Mouse (Mus musculus): Measurements from ENCODE around the gene 4921504E06Rik. TPM values are rescaled to one million over a fixed set of nuclear protein-coding genes. Genes with fewer than 3 reads are reported as not detected.

4921504E06Rik gene
- polyA plus RNA-seq, 1 experiment = not detected

- no peaks in the 10 kb centered on the region for H3K4me1 ChIP-seq (ENCODE audit: control insufficient read depth, insufficient read depth, low read length)
- TF ChIP-seq CTCF (IDR thresholded peaks at IDR 0.05; ENCODE audit: low read depth, low read length) = no peak
- no peak for TF ChIP-seq POLR2A (IDR thresholded peaks at IDR 0.05; ENCODE audit: borderline replicate concordance, low read depth, low read length)
- no peak overlapping the region for H3K27ac ChIP-seq (ENCODE audit: insufficient read depth, low read depth, low read length)
- no peak overlapping the region for H3K4me3 ChIP-seq (ENCODE audit: insufficient read depth, low read length)
Measured at GRCm38 (mm10) chr2:19430746-19431145, 123.0 kb downstream of the 4921504E06Rik start.

- Histone ChIP-seq H3K4me3 (ENCODE audit: insufficient read depth, low read length) (no peak overlapping the region), H3K27ac (ENCODE audit: insufficient read depth, low read depth, low read length) (no peak overlapping the region), H3K4me1 (ENCODE audit: control insufficient read depth, insufficient read depth, low read length) (no peaks in the 10 kb centered on the region)
- TF ChIP-seq POLR2A (IDR thresholded peaks at IDR 0.05; ENCODE audit: borderline replicate concordance, low read depth, low read length) (no peak), CTCF (IDR thresholded peaks at IDR 0.05; ENCODE audit: low read depth, low read length) (no peak)
Measured at GRCm38 (mm10) chr2:19429691-19430690, 123.7 kb downstream of the 4921504E06Rik start.

DNA sequence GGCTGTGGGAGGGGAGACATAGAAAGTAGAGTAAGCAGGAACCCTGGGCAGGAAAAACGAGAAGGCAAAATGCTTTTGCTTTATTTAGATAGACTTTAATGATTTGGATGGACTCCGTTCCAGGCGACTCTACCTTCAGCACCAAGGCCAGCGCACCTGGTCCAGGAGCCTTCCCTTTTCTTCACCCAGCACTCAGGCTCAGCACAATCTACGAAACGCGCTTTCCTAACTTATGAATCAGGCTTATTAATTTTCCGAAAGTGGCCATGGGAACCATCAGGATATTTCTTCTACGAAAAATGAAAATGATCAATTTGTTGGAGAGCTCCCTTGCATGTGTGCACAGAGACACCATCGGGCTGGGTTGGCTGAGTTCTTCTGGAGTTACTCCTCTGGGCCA is 124.7 kb downstream of the 4921504E06Rik start:
- no peak overlapping the region for H3K27ac ChIP-seq (ENCODE audit: insufficient read depth, low read depth, low read length)
- H3K4me1 ChIP-seq (ENCODE audit: control insufficient read depth, insufficient read depth, low read length) = no peaks in the 10 kb centered on the region
- no peak for TF ChIP-seq POLR2A (IDR thresholded peaks at IDR 0.05; ENCODE audit: borderline replicate concordance, low read depth, low read length)
- no peak for TF ChIP-seq CTCF (IDR thresholded peaks at IDR 0.05; ENCODE audit: low read depth, low read length)
- H3K4me3 ChIP-seq (ENCODE audit: insufficient read depth, low read length) = no peak overlapping the region

DNA sequence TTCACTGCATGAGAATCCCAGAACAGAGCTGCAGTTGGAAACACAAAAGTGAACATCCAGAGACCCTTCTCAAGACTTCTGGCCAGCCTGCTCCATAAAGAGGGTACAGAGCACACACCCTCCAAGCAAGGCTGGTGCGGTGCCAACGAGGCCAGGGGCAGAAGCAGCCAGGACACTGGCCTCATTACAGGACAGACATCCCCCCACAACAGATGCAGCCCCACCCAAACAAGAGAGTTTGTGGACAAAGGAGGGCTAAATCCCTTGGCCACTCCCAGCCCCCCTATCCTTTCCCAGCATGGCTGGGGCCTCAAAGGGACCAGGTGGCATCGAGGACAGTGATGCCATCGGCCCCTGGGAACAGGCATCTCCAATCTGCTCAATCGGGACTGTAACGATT is 130.6 kb downstream of the 4921504E06Rik start:
- TF ChIP-seq CTCF (IDR thresholded peaks at IDR 0.05; ENCODE audit: low read depth, low read length) (no peak), POLR2A (IDR thresholded peaks at IDR 0.05; ENCODE audit: borderline replicate concordance, low read depth, low read length) (no peak)
- Histone ChIP-seq H3K4me1 (ENCODE audit: control insufficient read depth, insufficient read depth, low read length) (no peaks in the 10 kb centered on the region), H3K27ac (ENCODE audit: insufficient read depth, low read depth, low read length) (no peak overlapping the region), H3K4me3 (ENCODE audit: insufficient read depth, low read length) (no peak overlapping the region)

DNA sequence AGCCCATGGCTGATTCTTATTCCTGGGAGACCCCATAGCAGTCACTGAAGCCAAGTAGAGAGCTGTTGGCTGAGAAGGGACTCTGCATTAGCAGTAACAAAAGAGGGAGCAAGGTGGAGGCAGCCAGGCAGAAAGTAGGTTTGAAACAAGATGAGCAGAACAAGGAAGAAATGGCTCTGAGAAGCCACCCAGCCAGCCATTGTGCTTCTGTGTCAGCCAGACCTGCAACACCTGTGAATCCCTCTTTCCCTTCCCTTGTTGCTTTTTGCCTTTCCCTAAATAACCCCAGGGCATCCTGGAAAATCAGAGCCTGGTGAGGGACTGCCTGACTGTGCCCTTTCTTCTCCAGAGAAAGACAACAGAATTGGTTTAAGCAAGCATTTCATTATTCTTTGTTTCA is 131.5 kb downstream of the 4921504E06Rik start:
- Histone ChIP-seq H3K27ac (ENCODE audit: insufficient read depth, low read depth, low read length) (no peak overlapping the region), H3K4me1 (ENCODE audit: control insufficient read depth, insufficient read depth, low read length) (no peaks in the 10 kb centered on the region), H3K4me3 (ENCODE audit: insufficient read depth, low read length) (no peak overlapping the region)
- TF ChIP-seq POLR2A (IDR thresholded peaks at IDR 0.05; ENCODE audit: borderline replicate concordance, low read depth, low read length) (no peak), CTCF (IDR thresholded peaks at IDR 0.05; ENCODE audit: low read depth, low read length) (no peak)

GRCm38 (mm10) chr2:19419686-19420345 is 133.9 kb downstream of the 4921504E06Rik start:
- no peak for TF ChIP-seq POLR2A (IDR thresholded peaks at IDR 0.05; ENCODE audit: borderline replicate concordance, low read depth, low read length)
- TF ChIP-seq CTCF (IDR thresholded peaks at IDR 0.05; ENCODE audit: low read depth, low read length) = no peak
- Histone ChIP-seq H3K4me3 (ENCODE audit: insufficient read depth, low read length) (no peak overlapping the region), H3K4me1 (ENCODE audit: control insufficient read depth, insufficient read depth, low read length) (no peaks in the 10 kb centered on the region), H3K27ac (ENCODE audit: insufficient read depth, low read depth, low read length) (no peak overlapping the region)

DNA sequence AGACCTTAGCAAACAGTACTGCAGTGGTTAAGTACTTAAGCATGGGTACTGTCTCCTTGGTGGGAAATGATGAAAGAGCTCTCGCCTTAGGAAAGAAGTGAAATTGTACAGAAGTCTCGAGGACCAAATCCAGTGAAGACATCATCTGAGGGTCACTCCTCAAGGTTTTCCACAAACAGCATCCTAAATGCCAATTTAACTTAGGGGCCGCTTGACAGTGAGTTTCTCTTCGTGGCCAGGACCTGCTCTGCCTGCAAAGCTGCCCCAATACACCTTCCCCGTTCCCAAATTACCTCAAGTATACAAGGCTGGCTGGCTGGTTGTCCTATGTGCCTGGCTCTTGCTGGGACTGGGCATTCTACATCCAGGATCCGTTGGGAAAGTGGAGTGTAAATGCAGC is 137.6 kb downstream of the 4921504E06Rik start:
- no peaks in the 10 kb centered on the region; the same call in 1 of the 2 replicates for H3K4me1 ChIP-seq (ENCODE audit: control insufficient read depth, insufficient read depth, low read length)
- TF ChIP-seq POLR2A (IDR thresholded peaks at IDR 0.05; ENCODE audit: borderline replicate concordance, low read depth, low read length) = no peak
- TF ChIP-seq CTCF (IDR thresholded peaks at IDR 0.05; ENCODE audit: low read depth, low read length) = no peak
- no peak overlapping the region for H3K27ac ChIP-seq (ENCODE audit: insufficient read depth, low read depth, low read length)
- no peak overlapping the region for H3K4me3 ChIP-seq (ENCODE audit: insufficient read depth, low read length)

DNA sequence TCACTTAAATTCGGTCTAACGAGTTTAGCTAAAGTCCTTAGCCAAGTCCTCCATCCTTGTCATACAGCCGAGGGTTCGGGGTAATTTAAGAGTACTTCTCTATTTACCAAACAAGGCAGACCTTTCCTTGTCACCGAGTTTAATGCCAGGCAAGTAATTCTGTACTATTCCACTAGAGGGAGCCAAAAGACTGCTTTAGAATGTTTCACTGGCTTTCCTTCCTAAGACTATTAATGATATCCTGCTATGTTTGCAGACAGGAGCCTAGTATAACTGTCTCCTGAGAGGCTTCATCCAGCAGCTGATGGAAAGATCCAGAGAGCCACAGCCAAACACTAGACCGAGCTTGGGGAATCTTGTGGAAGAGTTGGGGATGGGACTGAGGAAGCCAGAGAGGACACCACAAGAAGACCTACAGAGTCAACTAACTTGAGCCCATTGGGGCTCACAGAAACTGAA is 138.6 kb downstream of the 4921504E06Rik start:
- Histone ChIP-seq H3K4me1 (ENCODE audit: control insufficient read depth, insufficient read depth, low read length) (no peaks in the 10 kb centered on the region; the same call in 1 of the 2 replicates), H3K4me3 (ENCODE audit: insufficient read depth, low read length) (no peak overlapping the region), H3K27ac (ENCODE audit: insufficient read depth, low read depth, low read length) (no peak overlapping the region)
- TF ChIP-seq CTCF (IDR thresholded peaks at IDR 0.05; ENCODE audit: low read depth, low read length) = no peak
- TF ChIP-seq POLR2A (IDR thresholded peaks at IDR 0.05; ENCODE audit: borderline replicate concordance, low read depth, low read length) = no peak

DNA sequence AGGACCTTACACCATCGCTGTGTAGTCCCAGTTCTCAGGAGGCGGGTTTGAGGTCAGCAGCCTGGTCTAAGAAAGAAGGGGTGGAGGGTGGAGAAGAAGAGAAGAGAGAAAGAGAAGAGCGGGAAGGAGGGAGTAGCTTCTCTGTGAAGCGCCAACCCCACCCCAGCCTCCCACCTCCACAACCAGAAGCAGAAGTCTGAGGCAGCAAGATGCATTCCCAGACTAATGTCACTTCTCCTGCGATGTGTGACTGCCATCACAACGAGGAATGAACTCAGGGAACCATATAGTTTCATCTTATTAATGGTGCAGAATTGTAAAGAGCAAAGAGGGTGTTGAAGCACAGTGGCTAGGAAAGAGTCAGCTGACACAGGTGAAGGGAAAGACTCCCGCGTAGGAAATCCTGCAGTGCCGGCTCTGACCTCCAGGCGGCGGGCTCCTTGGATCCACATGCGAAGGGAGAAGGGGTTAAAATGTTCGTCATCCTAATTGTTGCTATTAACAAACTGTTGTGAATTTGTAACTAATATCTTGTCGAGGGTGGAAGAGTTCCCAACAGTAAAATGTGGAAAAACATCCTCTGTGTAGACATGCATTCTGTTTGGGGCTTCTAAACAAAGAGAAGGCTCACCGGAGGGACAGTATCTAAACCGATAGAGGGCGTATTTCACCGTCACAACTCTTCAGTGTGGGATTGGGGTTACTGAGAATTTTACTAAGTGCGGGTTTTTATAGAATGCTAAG is 139.3 kb downstream of the 4921504E06Rik start:
- no peaks in the 10 kb centered on the region; the same call in 1 of the 2 replicates for H3K4me1 ChIP-seq (ENCODE audit: control insufficient read depth, insufficient read depth, low read length)
- no peak overlapping the region for H3K27ac ChIP-seq (ENCODE audit: insufficient read depth, low read depth, low read length)
- H3K4me3 ChIP-seq (ENCODE audit: insufficient read depth, low read length) = no peak overlapping the region
- TF ChIP-seq CTCF (IDR thresholded peaks at IDR 0.05; ENCODE audit: low read depth, low read length) (peak; percentile 94), POLR2A (IDR thresholded peaks at IDR 0.05; ENCODE audit: borderline replicate concordance, low read depth, low read length) (no peak)

Other genes with a start within 250 kb of the 4921504E06Rik start
- gene Msrb2, start 182.5 kb downstream of the 4921504E06Rik start, polyA plus RNA-seq (2012; ENCODE audit: insufficient read depth, insufficient read length, missing spikeins) = 17.2 and 21.5 TPM in 2 replicates
- gene Ptf1a, start 108.3 kb downstream of the 4921504E06Rik start, polyA plus RNA-seq (2012; ENCODE audit: insufficient read depth, insufficient read length, missing spikeins) = not detected in 2 replicates
- 11.3 and 12.5 TPM in 2 replicates for gene Otud1, start 103.8 kb upstream of the 4921504E06Rik start, polyA plus RNA-seq (2012; ENCODE audit: insufficient read depth, insufficient read length, missing spikeins)